Mouse (Mus musculus) ES-E14 (cell line): ENCODE results near the gene Hist2h4. TPM values are rescaled to one million over a fixed set of nuclear protein-coding genes. Genes with fewer than 3 reads are reported as not detected.

Experiments used
- DNase-seq: peaks from one replicate; pipeline ENCODE4 v3.0.0-alpha.2; 2013; ENCODE audit warnings: low read depth, low spot score
- H3K27ac ChIP-seq: 2 replicates; pipeline ENCODE4 v1.5.1; 2012; ENCODE audit warnings: low read depth, mild to moderate bottlenecking, low read length, moderate library complexity, mixed read lengths; ENCODE audit not compliant: poor library complexity, insufficient read depth, severe bottlenecking
- H3K36me3 ChIP-seq: 2 replicates; pipeline ENCODE4 v1.6.1; 2012; ENCODE audit warnings: mild to moderate bottlenecking, low read length, moderate library complexity, mixed read lengths; ENCODE audit not compliant: control insufficient read depth, poor library complexity, insufficient read depth, severe bottlenecking
- H3K4me1 ChIP-seq, 2 experiments: fragments of 150-350 bp in 1 of 2; sonication (generic) in 1 of 2; 2 replicates each; pipeline ENCODE4 v1.6.1; 2012; ENCODE audit warnings: low read length in 2 of 2, mild to moderate bottlenecking in 1 of 2, mixed read lengths in 1 of 2; ENCODE audit not compliant: control insufficient read depth in 2 of 2, insufficient read depth in 2 of 2, poor library complexity in 1 of 2
- H3K4me3 ChIP-seq, 2 experiments: fragments of 150-350 bp in 1 of 2; sonication (generic) in 1 of 2; 2 replicates each; pipeline ENCODE4 v1.5.1; 2012; ENCODE audit warnings: low read length in 2 of 2, low read depth in 1 of 2, mild to moderate bottlenecking in 1 of 2, mixed read lengths in 1 of 2; ENCODE audit not compliant: insufficient read depth in 1 of 2, poor library complexity in 1 of 2, severe bottlenecking in 1 of 2
- H3K9ac ChIP-seq: 2 replicates; pipeline ENCODE4 v1.6.1; 2012; ENCODE audit warnings: low read depth, mild to moderate bottlenecking, low read length, mixed read lengths; ENCODE audit not compliant: poor library complexity, insufficient read depth, severe bottlenecking
- H3K9me3 ChIP-seq: fragments of 150-350 bp; sonication (generic); 2 replicates; pipeline ENCODE4 v1.6.1; 2012; ENCODE audit warnings: low read depth, mild to moderate bottlenecking, low read length; ENCODE audit not compliant: control insufficient read depth, insufficient read depth
- CHD2 ChIP-seq: IDR thresholded peaks from 2 replicates; pipeline ENCODE4 v1.6.1; 2014; ENCODE audit warnings: mild to moderate bottlenecking, low read depth, low read length, inconsistent platforms
- HCFC1 ChIP-seq: IDR thresholded peaks from 2 replicates; pipeline ENCODE4 v1.6.1; 2012; ENCODE audit warnings: low read length, inconsistent platforms, borderline replicate concordance; ENCODE audit not compliant: insufficient read depth
- MAFK ChIP-seq: IDR thresholded peaks from 2 replicates; pipeline ENCODE4 v1.6.1; 2014; ENCODE audit warnings: mild to moderate bottlenecking, low read depth, low read length, inconsistent platforms; ENCODE audit not compliant: insufficient read depth
- ZC3H11A ChIP-seq: IDR thresholded peaks from 2 replicates; pipeline ENCODE4 v1.6.1; 2012; ENCODE audit warnings: low read depth, mild to moderate bottlenecking, inconsistent platforms, low read length, borderline replicate concordance
- ZNF384 ChIP-seq: IDR thresholded peaks from 2 replicates; pipeline ENCODE4 v1.6.1; 2012; ENCODE audit warnings: low read depth, low read length, inconsistent platforms
- in situ Hi-C, 2 experiments: fragments of 600-800 bp; cut with MboI; formaldehyde crosslinking; loops; one replicate each; pipeline ENCODE4 v1.15.1; 2025; ENCODE audit warnings: low sequenced_read_pairs in 2 of 2, inconsistent platforms in 1 of 2; ENCODE audit not compliant: unreplicated experiment in 2 of 2
- total RNA-seq: library from RNA; depleted of rRNA; stranded (reverse); fragments of 300-350 nt; gene quantifications from 2 replicates; pipeline ENCODE4 v1.2.3, GENCODE M21; 2012

Gene Hist2h4
- total RNA-seq, 1 experiment, result 46.0 TPM

DNA sequence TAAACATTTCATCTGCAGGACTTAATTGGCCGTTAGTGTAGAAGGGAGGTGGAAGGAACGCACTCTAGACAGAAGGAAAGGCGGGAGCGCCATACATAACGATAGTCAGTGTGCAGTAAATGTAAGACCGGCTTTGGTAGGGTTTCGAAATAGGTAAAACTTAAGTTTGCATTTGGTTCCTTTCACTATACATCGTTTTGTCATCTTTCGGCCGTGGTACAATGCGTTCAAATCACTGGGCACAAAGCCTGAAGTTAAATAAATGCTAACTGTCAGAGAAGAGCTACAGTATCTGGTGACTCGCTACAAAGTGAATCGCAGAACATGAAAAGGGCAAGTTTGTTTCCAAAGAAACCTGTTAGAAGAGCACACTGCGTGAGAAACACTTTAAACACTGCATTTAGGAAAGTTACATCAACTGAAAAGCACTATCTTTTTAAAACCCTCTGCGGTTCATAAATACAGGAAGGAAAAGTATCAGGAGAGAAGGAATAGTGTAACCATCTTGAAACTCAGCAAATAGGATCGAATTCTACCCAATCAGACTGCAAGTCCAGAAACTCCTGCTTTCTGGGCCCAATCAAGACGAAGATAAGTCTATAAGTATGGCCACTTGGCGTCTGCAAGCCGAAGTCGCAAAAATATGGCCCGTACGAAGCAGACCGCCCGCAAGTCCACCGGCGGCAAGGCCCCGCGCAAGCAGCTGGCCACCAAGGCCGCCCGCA, 5.1 kb upstream of the Hist2h4 start, which contains the start of gene Hist2h3b:
Gene Hist2h3b (plus strand): TSS at position 604 of the 725 bp plus-strand sequence.
- Histone ChIP-seq H3K4me3 (peak within 1 kb of the TSS; percentile 61 to 62), H3K27ac (peak within 1 kb of the TSS; percentile 74), H3K36me3 (no peaks in the 10 kb centered on the region), H3K4me1 (peaks cover 2 to 5% of the 10 kb centered on the region in 2 experiments; a peak in 2 of 4 replicates), H3K9me3 (no peaks in the 10 kb centered on the region), H3K9ac (peak within 1 kb of the TSS; percentile 76)
- DNase-seq, result peak; percentile 65
- TF ChIP-seq MAFK, result no peak
- in situ Hi-C loops, result no loop called here

DNA sequence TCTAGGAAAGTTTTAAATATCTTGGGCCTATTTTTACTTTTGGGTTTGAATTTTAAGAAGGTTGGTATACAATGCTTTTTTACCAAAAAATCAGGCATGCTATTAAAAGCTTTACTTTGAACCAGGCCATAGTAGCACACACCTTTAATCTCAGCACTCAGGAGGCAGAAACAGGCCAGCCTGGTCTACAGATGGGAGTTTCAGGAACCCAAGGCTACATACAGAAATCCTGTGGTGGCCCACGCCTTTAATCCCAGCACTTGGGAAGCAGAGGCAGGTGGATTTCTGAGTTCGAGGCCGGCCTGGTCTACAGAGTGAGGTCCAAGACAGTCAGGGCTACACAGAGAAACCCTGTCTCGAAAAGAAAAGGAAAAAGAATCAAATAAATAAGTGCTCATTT, 4.4 kb upstream of the Hist2h4 start:
- Histone ChIP-seq H3K36me3 (no peaks in the 10 kb centered on the region), H3K4me3 (no peak overlapping the region), H3K9me3 (no peaks in the 10 kb centered on the region), H3K4me1 (peaks cover 2 to 5% of the 10 kb centered on the region in 2 experiments; a peak in 2 of 4 replicates), H3K9ac (peak overlapping the region; percentile 26; the same call in 1 of the 2 replicates), H3K27ac (no peak overlapping the region; the same call in 1 of the 2 replicates)
- TF ChIP-seq ZNF384, result no peak
- TF ChIP-seq ZC3H11A, result no peak
- TF ChIP-seq HCFC1, result no peak
- TF ChIP-seq MAFK, result no peak
- no peak for TF ChIP-seq CHD2
- no peak for DNase-seq
- in situ Hi-C loops, result no loop called here

DNA sequence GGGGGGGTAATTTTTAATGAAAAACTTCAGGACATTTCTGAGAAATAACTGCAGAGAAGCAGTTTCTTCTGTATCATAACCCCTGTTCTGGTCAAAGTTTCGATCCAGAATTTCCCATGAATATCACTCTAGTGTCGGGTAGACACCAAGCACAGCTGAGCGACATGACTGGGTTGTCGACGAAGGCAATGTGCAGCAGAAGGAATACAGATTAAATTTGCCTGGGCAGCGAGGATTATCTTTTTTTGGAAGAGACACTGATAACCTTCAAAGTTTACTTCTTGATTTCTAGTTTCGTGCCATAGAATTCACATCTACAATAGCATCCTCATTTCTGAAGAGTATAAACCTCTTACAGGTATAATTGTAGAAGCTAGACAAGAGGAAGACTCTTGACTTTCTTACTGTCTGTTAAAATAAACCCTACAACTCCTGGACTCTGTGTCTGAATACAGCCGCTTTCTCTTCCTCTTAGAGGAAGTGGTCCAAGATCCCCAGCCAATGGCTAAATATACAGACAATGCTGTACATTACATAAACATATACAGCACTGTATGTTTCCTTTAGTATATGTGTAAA, 3.1 kb upstream of the Hist2h4 start:
- in situ Hi-C loops, result no loop called here
- no peak overlapping the region for H3K4me3 ChIP-seq
- H3K4me1 ChIP-seq, result peaks cover 2 to 7% of the 10 kb centered on the region in 2 experiments; a peak in 2 of 4 replicates
- no peak overlapping the region for H3K9ac ChIP-seq
- TF ChIP-seq CHD2, result no peak
- no peak for TF ChIP-seq ZNF384
- TF ChIP-seq MAFK, result no peak
- no peak for TF ChIP-seq HCFC1
- TF ChIP-seq ZC3H11A, result no peak
- no peak overlapping the region for H3K27ac ChIP-seq
- H3K36me3 ChIP-seq, result no peaks in the 10 kb centered on the region
- no peak for DNase-seq
- H3K9me3 ChIP-seq, result no peaks in the 10 kb centered on the region

DNA sequence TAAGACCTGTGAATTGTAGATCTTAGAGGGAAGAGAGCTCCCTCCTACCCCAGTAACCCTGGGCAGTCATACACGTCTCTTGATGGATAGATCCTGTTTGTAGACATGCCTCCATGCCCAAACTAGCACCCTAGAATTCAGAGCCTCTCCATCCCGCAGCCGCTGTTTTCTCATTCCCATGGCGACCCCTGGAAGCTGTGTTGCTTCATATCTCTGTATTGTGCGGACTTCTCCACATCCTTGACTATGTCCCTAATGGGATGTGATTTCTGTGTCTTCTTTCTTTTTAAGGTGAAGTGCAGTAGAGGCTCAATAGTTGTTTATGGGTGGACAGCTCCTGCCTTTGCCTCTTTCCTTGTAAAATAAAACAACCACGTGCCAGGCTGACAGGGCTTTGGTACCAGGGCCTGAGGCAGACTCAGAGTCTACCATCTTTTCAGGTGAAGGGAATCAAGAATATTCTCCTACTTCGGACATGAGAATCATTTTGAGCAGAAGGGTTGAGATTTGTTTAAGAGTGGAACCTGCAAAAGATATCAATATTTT, 1.4 kb upstream of the Hist2h4 start:
- in situ Hi-C loops, result no loop called here
- peaks cover 0 to 7% of the 10 kb centered on the region in 2 experiments; a peak in 2 of 4 replicates for H3K4me1 ChIP-seq
- DNase-seq, result no peak
- no peak overlapping the region; the same call in 1 of the 2 replicates for H3K27ac ChIP-seq
- TF ChIP-seq ZNF384 (no peak), CHD2 (no peak), ZC3H11A (no peak), MAFK (no peak)
- H3K9ac ChIP-seq, result peak overlapping the region; percentile 27; the same call in 1 of the 2 replicates
- H3K9me3 ChIP-seq, result no peaks in the 10 kb centered on the region
- H3K36me3 ChIP-seq, result no peaks in the 10 kb centered on the region
- H3K4me3 ChIP-seq, result peak overlapping the region; percentile 56 to 70; a peak in 2 of 4 replicates
